Mouse (Mus musculus) brain, embryonic 18.5 days (tissue): ENCODE data around the gene Gcdh.
"Not testable (repeated sequence)": the region's sequence is repeated elsewhere in the genome, so short reads cannot be mapped to it uniquely, and the experiment has no call there.

ENCODE experiments used
- DNase-seq: peaks from one replicate; pipeline ENCODE4 v3.0.0-alpha.2; 2012; ENCODE audit warnings: low read depth, low spot score

The Gcdh gene

DNA sequence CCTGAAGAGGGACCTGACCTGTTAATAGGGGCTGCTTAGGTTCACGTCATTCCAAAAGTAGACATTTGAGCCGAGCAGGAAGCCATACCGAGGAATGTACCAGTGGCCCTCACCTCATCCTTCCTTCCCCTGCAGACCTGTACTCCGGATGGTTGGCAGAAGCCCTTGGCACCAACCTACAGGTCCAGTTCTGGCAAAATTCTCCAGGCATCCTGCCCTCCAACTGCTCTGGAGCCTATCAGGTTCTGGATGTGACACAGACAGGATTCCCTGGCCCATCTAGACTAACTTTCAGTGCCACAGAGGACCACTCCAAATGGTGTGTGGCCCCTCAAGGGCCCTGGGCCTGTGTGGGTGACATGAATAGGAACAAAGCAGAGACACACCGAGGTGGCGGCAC lies 16.8 kb upstream of the Gcdh start:
- no peak for DNase-seq

DNA sequence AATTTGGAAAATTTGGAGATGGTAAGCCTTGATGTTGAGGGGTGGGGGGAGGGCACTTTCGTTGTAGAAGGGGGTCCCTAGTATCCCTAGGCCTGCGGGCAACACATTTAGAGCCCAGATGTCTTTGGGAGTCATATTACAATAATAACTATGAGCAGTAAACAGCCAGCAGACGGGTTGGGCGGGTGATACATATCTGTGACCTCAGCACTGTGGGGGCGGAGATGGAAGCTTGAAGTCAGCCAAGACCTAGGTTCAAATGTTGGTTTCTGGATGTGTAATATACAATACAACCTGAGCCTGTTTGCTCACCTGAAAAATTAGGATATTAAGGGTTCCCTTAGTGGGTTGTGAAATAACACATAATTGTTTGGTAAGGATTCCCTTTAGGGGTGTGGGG lies 16.2 kb upstream of the Gcdh start:
- DNase-seq = no peak

DNA sequence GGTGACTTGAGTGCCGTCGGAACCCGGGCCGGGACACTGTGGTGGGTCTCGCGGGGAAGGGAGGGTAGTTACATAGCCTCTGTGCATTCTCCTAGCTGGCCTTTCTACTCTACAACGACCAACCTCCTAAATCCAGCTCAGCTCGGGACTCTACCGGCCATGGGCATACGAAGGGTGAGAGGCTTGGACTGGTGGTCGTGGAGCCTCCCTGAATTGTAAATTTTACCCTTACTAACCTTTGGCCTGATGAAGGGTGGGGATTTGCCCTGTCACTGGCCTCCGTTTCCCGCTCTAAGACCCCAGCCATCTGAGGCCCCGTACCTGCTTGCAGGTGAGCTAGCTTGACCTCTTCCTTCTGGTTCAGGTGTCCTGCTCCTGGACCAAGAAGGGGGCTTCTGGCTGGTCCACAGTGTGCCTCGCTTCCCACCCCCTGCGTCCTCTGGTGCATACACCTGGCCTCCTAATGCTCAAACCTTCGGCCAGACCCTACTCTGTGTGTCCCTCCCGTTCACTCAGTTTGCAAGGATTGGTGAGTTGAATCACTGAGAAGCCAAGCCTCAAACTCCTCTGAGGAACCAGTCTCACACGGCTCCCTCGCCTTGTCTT lies 15.5 kb upstream of the Gcdh start:
- DNase-seq = no peak

DNA sequence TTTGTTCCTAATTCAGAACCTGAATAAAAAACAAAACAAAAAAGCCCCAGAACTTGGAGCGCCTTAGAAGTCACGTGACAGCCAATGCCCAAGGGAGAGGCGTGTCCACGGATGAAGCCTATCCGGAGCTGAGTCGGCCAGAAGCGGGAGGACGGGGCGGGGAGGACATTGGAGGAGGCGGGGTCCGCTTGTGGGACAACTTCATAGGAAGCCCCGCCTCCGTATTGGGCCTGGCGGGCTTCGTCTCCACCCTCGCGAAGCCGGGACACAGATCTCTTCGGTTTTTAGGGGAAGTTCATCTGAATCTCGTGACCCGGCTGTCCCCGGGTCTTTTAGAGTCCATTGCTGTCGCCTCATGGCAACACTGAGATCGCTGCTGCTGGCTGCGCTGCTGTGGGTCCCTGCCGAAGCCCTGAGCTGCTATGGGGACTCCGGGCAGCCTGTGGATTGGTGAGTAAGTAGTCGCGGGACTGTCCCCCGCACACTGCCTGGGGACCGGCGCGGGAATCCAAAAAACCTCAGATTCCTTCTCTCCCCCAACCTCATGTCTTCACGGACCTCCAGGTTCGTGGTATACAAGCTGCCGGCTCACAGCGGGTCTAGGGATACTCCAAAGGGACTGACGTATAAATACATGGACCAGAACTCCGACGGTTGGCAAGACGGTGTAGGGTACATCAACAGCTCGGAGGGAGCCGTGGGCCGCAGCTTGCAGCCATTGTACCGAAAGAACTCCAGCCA lies 14.9 kb upstream of the Gcdh start, which contains the start of gene Dnase2a:
TSS of gene Dnase2a (plus strand) at position 140 of the 741 bp plus-strand sequence.
- DNase-seq = peak; percentile 57

DNA sequence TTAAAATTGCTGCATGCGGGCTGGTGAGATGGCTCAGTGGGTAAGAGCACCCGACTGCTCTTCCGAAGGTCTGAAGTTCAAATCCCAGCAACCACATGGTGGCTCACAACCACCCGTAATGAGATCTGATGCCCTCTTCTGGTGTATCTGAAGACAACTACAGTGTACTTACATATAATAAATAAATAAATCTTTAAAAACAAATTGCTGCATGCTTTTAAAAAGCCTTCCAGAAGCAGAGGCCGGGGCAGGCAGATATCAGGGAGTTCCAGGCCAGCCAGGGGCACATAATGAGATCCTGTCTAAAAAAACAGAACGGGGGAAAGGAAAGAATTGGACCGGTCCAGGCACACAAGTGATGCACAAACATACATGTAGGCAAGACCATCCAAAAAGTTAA lies 14.3 kb upstream of the Gcdh start:
- not testable (repeated sequence) for DNase-seq

DNA sequence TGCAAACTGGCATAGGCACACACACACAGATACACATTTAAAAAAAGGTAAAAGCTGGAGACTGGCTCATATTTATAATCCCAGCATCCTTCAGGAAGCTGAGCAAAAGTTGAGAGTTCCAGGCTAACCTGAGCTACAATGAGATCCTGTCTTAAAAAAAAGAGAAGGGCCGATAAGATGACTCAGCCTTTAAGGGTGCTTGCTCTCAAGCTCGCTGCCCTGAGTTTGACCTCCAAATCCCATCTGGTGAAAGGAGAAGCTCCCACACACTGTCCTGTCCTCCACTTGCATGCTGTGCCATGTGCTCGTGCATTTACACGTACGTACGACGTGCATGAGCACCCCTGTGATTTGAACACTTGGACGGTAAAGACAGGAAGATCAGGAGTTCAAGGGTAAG lies 13.8 kb upstream of the Gcdh start:
- DNase-seq = no peak

DNA sequence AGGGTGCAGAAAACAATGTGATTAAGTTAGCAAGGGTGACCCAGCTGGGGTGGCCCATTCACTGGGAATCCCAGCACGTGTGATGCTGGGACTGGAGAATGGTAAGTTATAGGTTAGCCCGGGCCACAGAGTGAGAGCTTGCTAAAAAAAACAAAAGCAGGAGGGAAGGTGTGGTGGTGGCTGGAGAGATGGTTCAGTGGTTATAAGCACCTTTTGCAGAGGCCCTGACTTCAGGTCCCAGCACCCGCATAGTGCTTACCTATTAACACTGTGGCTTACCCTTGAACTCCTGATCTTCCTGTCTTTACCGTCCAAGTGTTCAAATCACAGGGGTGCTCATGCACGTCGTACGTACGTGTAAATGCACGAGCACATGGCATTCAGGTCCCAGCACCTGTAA lies 13.3 kb upstream of the Gcdh start:
- no peak for DNase-seq

DNA sequence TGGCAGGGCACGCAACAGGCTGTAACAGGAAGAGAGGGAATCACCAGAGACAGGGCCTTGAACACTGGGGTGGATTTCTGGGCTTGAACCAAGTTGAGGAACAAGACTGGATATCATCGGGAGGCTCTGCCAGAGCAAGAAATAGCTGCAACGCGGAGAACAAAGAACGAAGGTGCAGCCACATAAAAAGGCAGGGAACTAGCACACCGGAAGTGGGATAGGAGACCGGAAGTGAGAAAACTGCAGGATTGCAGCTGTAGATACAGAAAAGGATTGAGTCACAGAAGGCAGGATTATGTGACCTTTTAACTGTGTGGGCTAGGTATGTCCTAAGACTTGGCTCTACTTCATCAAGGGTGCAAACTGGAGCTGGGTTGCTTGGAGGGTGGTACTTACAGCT lies 10.6 kb upstream of the Gcdh start:
- DNase-seq = no peak

DNA sequence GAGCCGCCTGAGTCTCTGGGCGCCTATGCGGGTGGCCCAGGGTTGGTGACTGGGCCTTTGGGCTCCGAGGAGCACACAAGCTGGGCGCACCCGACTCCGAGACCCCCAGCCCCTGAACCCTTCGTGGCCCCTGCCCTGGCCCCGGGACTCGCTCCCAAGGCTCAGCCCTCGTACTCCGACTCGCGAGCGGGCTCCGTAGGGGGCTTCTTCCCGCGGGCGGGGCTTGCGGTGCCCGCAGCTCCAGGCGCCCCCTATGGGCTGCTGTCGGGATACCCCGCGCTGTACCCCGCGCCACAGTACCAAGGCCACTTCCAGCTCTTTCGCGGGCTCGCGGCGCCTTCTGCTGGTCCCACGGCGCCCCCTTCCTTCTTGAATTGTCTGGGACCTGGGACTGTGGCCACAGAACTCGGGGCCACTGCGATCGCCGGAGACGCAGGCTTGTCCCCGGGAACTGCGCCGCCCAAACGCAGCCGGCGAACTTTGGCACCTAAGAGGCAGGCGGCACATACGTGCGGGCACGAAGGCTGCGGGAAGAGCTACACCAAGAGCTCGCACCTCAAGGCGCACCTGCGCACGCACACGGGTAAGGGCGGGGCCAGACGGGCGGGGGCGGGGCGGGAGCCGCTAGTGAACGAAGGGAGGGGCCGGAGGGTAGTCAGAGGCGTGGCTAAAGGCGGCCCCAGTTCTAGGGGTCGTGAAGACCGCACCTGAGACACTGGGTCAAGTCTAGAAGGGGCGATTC lies 9.4 kb upstream of the Gcdh start:
- peak; percentile 47 for DNase-seq

DNA sequence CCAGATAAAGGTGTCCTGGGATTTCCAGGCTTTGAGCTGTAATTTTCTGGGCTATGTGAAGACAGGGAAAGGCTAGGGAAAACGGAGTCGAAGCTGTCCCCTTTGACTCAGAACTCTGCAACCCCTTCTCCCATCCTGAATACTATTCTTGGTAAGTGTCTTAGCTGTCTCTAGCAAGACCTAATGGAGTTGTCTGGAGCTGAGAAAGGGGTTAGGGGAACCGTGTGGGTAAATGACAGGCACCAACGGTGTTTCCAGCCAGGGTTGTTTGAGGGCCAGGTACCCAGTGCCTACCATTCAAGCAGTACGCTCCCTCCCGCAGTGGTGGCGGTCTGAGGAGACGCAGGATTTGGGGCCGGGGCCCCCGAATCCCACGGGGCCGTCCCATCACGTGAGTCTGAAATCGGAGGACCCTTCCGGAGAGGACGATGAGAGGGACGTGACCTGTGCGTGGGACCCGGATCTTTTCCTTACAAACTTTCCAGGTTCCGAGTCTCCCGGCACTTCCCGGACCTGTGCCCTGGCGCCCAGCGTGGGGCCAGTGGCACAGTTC lies 8.7 kb upstream of the Gcdh start:
- no peak for DNase-seq

DNA sequence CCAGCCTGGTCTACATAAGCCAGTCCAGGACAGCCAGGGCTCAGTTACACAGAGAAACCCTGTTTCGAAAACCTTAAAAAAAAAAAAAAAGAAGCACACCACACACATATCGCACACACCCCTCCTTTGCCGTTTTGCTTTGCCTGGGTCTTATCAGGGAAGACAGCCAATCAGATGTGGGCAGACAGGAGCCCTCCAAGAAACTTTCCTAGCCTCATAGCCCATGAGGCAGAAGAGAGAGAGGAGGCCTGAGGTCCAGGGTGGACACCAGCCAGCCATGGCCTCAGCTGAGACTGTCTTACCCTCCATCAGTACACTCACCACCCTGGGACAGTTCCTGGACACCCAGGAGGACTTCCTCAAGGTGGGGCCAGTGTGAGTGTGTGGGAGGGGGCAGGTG lies 8.0 kb upstream of the Gcdh start, which contains the start of gene Klf1:
TSS of gene Klf1 (plus strand) at position 177 of the 400 bp plus-strand sequence.
- DNase-seq = no peak

DNA sequence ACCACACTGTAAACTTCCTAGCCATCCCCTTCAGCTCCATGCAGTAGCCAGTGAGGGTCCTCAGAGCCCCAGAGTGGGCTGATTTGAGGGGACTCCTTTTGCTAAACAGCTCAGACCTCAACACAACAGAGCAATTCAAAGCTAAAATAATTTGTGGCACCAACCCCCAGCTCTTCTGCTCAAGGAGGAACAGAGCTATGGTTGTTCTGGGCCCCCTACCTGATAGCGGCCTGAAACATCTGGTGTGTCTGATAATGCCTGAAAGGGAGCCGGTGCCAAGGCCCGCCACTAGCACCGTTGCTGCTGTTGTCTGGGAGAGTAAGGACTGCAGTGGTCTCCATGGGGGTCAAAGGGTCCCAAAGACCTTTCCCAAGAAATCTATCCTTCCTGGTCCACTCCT lies 7.3 kb upstream of the Gcdh start:
- no peak for DNase-seq

DNA sequence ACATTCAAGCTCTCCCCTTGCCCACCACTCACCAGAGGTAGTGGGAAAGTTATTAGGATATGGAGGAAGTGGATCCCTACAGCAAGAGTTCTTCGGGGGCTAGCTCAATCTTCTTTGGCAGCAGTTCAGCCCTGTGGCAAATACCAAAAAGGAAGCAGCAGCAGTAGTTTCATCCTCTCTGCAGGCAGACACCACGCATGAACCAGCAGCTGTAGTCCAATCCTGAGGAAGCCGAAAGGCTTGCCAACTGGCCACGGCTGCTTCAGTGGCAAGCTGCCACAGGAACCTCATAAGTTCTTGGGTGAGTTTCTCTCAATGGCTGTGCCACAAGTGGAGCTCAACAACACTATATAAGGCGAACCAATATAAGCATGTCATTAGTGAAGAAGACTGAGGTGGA lies 2.2 kb upstream of the Gcdh start:
- no peak for DNase-seq

DNA sequence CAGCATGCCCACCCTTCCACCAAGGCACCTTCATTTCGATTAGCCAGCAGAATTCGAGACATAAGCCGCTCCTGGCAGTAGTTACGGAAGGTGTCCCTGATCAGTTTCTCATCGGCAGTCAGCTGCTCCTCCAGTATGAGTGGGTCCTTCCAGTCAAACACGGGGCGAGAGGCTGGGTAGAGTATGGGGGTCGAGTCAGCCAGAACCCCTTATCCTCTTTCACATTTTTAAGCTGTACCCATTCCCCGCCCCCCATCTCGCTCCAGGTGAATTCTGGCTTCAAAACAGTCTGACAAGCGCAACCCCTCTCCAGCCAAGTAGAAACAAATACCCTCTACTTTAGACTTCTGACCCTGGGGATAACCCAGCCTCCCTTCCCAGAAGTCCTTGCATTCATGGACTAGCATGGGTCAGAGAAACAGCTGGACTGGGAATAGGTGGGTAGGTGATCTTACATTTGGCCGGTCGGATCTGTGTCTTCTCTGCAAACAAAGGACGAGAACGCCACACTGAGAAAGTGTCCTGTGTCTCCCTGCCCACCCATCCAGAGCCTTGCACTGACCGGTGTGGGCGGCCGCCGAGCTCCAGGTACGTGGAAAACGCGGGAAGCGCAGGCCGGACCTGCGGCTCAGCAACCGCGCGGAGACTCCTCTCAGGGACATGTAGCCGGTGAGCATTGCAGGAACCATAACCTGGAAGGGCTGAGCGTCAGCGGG lies 570 bp downstream of the Gcdh start:
- no peak for DNase-seq

DNA sequence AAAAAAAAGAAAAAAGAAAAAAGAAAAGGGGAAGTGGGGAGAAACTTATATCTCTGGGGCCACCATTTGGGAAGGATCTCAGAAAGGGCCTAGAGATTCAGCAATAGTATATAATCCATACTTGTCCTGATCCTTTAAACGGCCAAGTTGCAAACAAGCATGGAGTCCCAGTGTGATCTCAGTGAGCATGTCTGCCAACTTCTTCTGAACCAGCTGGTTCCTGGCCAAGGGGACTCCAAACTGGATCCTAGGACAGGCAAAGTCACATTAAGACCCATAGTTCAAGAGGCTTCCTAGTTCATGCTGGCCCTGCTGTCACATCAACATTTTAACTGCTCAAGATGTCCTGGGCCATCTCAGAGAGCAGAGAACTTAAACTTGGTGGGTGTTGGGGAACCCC lies 4.6 kb downstream of the Gcdh start:
- no peak for DNase-seq

DNA sequence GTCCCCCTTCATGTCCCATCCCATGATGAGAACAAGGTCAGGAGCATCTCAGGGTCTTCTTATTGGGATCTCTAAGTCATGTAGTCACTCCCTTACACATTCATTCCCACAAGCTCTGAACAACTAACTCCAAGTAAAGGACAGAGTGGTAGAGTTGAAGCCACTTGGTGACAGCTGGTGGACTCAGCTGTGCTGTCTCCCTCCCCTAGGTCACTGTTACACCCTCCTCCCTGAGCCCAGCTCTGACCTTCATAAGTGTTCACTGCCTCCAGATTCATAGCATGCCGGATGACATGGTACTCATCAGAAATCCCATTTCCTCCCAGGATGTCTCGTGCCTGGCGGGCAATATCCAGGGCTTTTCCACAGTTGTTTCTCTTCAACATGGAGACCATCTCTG lies 5.4 kb downstream of the Gcdh start:
- no peak for DNase-seq

DNA sequence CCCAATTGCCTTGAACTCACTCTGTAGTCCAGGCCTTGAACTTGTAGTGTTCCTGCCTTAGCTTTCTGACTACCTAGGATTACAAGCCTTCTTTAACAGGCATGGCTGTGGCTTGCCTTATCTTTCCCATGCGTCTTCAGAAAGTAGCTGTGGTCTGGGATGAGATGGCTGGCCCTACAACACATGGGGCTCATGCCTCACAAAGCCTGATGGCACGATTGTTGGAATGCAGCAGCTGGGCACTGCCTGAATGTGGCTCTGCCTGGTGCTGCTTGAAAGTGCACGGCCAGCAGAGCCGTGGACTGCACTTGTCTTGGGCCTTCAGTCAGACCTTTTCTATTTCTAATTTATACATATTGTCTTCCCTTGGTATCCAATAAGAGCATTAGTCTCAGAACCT lies 9.0 kb downstream of the Gcdh start:
- DNase-seq = no peak

DNA sequence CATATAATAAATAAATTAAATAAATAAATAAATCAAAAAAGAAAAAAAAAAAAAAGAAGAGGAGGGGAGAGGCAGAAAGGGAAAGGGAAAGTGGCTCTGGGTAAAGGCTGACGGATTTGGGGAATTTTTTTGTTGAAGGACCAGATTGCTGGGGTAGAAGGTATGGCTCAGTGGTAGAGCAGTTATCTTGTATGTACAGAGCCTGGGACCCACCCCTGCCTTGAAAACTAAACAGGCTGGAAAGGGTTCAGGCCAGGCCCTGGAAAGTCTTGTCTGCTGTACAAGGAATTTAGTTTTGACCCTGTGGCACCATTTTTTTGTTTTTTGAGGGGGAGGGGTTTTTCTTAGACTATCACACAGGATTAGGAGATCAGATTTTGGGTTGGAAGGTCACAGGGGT lies 14.8 kb downstream of the Gcdh start:
- no peak for DNase-seq

DNA sequence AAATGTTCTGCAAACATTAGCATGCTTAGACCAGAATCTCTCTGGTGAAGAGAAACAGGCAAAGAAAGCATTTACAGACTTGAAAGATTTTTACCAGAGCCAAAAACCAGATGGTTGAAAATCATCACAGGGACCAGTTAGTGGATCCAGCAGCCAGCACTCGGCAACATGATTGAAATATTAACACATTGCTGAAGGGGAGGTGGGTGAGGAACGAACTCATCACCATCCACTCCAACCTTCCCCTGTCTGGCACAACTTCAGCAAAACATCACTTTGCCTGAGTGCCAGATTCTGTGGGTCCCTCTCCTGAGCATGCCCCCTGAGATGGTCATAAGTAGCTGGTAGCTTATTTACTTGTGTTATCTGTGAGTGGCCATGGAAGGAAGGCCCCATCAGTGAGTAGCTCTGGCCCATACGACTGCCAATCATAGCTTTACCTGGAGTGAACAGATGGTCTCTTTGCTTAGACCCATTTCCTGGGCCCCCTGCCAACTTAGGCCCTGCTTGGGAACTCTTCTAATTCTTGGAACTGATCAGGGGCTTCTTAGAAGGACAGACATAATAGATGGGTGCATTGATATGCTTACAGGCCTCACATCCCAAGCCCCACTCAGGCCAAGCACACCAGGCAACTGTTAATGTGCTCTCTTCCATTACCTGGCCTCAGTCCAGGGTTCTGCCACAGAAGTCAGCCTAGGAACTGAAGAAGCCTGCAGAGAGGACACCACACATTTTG lies 16.3 kb downstream of the Gcdh start:
- no peak for DNase-seq

DNA sequence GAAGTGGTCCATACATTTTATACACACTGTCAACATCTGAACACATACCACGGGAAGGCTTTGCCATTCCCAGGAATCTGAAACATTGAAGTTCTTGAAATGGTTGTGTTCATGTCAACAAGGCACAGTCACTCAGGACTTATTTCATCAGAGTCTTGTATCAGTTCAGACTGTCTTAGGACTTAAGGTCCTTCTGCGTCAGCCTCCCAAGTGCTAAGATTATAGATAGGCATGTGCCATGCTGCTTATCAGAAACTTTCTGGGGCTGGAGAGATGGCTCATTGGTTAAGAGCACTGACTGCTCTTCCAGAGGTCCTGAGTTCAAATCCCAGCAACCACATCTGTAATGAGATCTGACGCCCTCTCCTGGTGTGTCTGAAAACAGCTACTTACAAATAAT lies 19.4 kb downstream of the Gcdh start:
- no peak for DNase-seq

DNA sequence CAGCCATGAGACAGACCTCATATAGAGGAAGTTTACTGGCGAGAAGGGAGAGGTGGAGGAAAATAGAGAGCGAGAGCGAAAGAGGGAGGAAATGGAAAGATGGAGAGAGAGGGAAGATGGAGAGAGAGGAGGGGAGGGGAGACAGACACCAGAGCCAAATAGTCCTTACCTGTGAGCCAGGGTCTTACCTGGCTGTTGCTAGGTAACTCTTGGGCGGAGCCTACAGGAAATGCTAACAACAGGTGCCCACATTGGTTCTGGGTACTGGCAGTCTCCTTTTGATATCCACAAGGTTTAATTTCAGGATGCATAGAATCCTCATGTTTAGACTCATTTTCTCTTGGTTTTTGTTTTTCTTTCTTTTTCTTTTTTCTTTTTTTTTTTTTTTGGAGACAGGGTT lies 20.7 kb downstream of the Gcdh start:
- DNase-seq = no peak
